Mouse (Mus musculus): ENCODE measurements around the gene Pdcd1lg2.

DNA sequence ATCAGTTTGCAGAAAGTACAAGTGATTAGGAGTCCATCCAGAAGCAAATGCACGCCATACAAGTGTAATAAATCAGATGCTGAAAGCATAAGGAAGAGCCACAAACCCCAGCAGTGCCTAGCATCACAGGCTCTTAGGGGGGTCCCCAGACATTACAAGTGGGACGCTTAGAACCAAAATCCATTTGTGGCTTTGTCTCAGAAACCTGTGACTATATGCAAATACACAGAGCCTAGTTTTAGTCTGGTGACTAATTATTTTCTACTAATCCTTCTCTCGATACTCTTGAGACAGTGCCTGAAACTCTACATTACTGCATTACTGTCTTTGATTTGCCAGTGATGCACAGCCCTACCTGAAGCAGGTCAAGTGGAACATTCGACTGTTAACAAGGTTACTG is 108.2 kb downstream of the Pdcd1lg2 start:
- no peak for TF ChIP-seq CTCF (IDR thresholded peaks at IDR 0.05; ENCODE audit: borderline replicate concordance, control insufficient read depth, extremely low read depth, insufficient read depth, low read length, poor library complexity)
- TF ChIP-seq POLR2A (IDR thresholded peaks at IDR 0.05; ENCODE audit: control insufficient read depth, extremely low read depth, insufficient read depth, low read length, poor library complexity), result no peak

All from thymus, adult 2 months (tissue).